In the genomic region with DNA sequence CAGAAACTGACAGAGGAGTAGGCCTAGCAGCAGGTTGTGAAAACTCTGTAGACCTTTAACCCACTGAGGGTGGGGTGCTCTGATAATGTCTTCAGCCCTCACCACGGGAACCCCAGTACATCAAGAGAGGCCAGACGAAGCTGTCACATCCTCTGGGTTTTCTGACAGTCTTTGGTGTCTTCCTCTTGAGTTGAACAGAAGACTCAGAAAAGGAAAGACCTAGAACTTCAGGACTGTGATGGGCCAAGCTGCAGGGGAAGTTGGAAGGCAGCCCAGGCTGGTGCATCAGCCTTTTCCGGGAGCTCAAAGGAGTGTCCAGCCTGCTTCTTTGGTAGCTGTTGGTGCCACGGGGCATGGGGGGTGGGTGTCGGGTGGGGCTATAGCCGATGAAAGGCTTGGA, we compare ENCODE assay signal across 13 mouse cellular contexts. TPM values are rescaled to one million over a fixed set of nuclear protein-coding genes. Genes with fewer than 3 reads are reported as not detected.
DNase-seq lines count a peak whose midpoint lies in the region; ATAC-seq lines count a peak whose summit lies in the region.
"Had no signal": no experiment of that assay in that cellular context is flagged by ENCODE, and none has a peak within 500 bp of the region (broad histone marks: within the 10 kb centered on the region; RNA-seq: fewer than 3 reads in every experiment).

No protein-coding gene starts in this region.

- peak; percentile 68 for DNase-seq in cerebellum, adult 9-10 months
- DNase-seq in cerebellum, postnatal 4 days (ENCODE audit: low spot score in 2 of 2) = no peak
- DNase-seq in 416B (ENCODE audit: low read depth) (peak; percentile 63), NIH3T3 (ENCODE audit: low read depth) (peak; percentile 75)
- no peak for DNase-seq in layer of hippocampus, postnatal 25 days (ENCODE audit: extremely low spot score in 1 of 2, low spot score in 1 of 2)
- DNase-seq in layer of hippocampus, postnatal 36 days = no peak
- DNase-seq in layer of hippocampus, adult 18-20 months (ENCODE audit: low spot score in 2 of 2) = no peak
- DNase-seq: heart, postnatal 36 days; liver; right cerebral cortex, adult 18-20 months; thymus, postnatal 4 days had no signal

- 0 out of 2 replicates have a peak, but pooled peaks have one; percentile 3 for ATAC-seq in granulocyte monocyte progenitor cell, adult 5-6 weeks (replicated peaks; ENCODE audit: poor library complexity, severe bottlenecking)
- ATAC-seq: intestine, embryonic 16.5 days had no signal

RNA-seq across cellular contexts. Expression of gene Dusp5, which starts 6.5 kb away (rescaled TPM):
- total RNA-seq in granulocyte monocyte progenitor cell, adult 5-6 weeks (2014; fragmentation: Nextera tagmentation) = 1.5 and 4.0 TPM in 2 replicates
- 4.2 TPM in 2 replicates for total RNA-seq in granulocyte monocyte progenitor cell, adult 5-6 weeks (2017)
- 10 to 100 TPM; 19.6 to 23.9 TPM for total RNA-seq in layer of hippocampus, postnatal 25 days (2021)
- total RNA-seq in layer of hippocampus, postnatal 36 days (2021) = 10 to 100 TPM; 23.6 to 27.0 TPM
- 10 to 100 TPM; 28.4 to 37.0 TPM for total RNA-seq in layer of hippocampus, adult 18-20 months (2021)

RNA-seq across cellular contexts. Expression of gene Nutf2-ps1, which starts 53.4 kb away (rescaled TPM):
- 56.0 and 61.3 TPM in 2 replicates for total RNA-seq in granulocyte monocyte progenitor cell, adult 5-6 weeks (2014; fragmentation: Nextera tagmentation)
- total RNA-seq in granulocyte monocyte progenitor cell, adult 5-6 weeks (2017) = 142 and 145 TPM in 2 replicates
- 10 to 100 TPM; 34.1 to 44.2 TPM for total RNA-seq in layer of hippocampus, postnatal 25 days (2021)
- total RNA-seq in layer of hippocampus, postnatal 36 days (2021) = 10 to 100 TPM; 38.5 to 45.8 TPM
- total RNA-seq in layer of hippocampus, adult 18-20 months (2021) = 10 to 100 TPM; 33.4 to 47.2 TPM

Comparison
In these comparisons a context has a peak if more than half of its experiments do, and no peak if none do; other contexts are left out.
1. DNase-seq: peak in cerebellum, adult 9-10 months (single experiment), 416B (single experiment) and NIH3T3 (single experiment); none in cerebellum, postnatal 4 days (0 of 2), layer of hippocampus, postnatal 25 days (0 of 2), layer of hippocampus, postnatal 36 days (0 of 2) and layer of hippocampus, adult 18-20 months (0 of 2).